Mouse (Mus musculus): ENCODE results near the gene Ftl1. TPM values are rescaled to one million over a fixed set of nuclear protein-coding genes. Genes with fewer than 3 reads are reported as not detected.
"Not testable (repeated sequence)": the region's sequence is repeated elsewhere in the genome, so short reads cannot be mapped to it uniquely, and the experiment has no call there.

Gene Ftl1
- total RNA-seq, 2 experiments from 2014 or later, result 960 to 2,156 TPM

DNA sequence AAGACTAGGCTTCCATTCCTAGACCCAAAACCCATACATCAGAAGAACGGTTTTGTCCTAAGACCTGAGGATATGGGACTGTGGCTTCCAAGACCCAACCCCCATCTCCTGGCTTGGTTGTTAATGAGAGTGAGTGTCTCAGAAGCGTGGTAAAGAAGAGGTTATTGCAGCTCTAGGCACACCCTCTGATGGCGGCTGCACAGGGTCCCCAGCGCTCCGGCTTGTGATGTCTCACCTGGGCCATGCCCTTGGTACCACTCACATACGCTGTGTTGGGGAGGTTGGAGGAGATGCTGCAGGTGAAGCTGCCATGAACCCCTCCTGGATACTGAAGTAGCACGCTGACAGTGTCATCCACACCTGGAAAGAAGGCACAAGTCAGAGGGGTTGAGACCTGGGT is 19.1 kb upstream of the Ftl1 start:
- no peak for ATAC-seq (replicated peaks; ENCODE audit: low FRiP score, poor library complexity, severe bottlenecking)

- ATAC-seq (replicated peaks; ENCODE audit: low FRiP score, poor library complexity, severe bottlenecking), result peak; percentile 84
These were observed 17.3 kb upstream of the Ftl1 start for GRCm38 (mm10) chr7:45477003-45477402.

GRCm38 (mm10) chr7:45476453-45476852 is 16.8 kb upstream of the Ftl1 start:
- ATAC-seq (replicated peaks; ENCODE audit: low FRiP score, poor library complexity, severe bottlenecking), result no peak

DNA sequence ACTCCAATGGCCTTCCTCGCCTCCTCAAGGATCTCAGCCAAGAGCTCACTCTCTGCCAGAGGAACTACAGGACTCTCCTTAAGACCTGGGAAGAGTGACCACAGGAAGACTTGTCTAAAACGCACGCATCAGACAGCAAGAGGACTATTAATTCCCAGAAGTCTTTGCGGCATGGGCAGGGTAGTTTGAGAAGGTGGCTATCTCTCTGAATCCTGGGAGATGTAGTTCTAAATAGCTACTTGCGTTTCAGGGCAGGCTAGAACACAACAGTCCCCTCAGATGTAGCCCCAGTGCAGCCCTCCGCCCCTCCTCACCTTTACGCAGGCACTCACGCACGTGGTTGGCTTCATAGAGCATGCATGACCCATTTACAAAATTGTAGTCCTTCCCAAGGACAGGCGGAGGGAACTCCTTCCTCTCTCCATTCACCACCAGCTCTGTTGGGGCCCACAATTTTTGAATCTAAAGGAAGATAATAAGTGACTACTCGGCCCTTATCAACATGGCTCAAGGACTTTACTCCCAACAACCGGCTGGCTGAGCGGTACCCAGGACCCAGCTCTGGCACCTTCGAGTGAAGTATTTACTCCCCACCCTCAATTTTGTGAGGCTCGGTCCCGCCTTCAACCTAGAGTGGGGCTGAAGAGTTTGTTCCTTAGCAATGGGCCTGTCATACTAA is 15.7 kb upstream of the Ftl1 start:
- no peak for ATAC-seq (replicated peaks; ENCODE audit: low FRiP score, poor library complexity, severe bottlenecking)

- ATAC-seq (replicated peaks; ENCODE audit: low FRiP score, poor library complexity, severe bottlenecking), result peak; percentile 72
These were observed 11.2 kb upstream of the Ftl1 start for GRCm38 (mm10) chr7:45470869-45471268.

DNA sequence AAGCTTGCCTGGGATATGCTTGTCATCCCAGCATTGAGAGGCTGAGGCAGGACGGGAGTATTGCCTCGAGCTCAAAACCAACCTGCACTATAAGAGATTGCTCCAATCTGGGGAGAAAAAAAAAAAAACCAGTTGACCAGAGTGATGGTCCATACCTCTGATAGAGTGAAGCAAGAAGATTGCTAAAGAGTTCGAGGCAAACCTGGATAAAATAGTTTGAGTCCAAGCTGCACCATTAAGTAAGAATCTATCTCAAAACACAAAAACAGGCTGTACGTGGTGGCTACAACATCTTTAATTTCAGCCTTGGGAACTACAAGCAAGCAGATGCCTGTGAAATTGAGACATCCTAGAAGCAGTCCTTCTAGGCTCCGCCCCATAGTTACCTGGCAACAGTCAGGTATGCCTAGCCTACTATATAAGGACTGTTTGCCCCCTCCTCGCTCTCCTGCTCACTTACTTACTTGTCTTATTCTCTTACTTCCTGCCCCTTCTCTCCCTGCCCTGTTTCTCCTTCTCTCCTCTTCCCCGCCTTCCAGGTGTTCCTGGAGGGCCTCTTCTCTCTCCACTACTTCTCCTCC is 7.5 kb upstream of the Ftl1 start:
- peak; percentile 37 for ATAC-seq (replicated peaks; ENCODE audit: low FRiP score, poor library complexity, severe bottlenecking)

DNA sequence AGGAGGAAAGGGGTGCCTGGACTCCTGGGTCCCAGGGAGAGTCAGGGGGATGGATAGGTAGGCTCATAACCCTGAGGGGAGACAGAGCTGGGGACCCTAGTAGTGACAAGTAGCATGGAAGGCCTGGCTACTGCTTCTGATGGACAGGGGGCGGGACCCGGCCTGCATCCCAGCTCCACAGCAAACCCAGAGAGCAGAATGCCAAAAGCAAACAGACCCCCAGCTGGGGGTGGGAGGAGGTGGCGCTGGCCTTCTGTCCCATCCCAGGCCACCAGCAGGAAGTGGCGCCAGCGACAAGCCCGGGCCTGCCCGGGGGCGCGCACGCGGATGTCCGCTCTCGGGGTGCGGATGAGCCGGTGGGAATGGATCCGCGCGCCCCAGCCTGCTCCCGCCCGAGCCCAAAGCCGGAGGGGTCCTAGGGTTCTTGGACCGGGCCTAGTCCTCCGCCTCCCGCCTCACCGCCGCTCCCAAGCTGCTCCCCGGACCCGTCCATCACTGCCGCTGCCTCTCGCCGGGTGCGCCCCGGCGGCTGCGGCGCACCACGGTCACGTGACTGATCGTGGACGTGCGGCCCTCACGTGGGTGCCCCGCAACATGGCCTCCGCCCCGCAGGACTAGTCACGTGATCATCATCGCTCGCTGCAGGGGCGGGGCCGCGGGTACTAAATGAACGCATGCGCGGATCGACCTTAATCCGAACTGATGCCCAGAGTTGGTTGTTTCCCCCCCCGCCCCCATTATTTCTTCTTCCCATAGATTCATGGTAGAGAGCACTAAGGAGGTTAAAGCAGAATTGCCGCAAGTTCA is 6.8 kb upstream of the Ftl1 start, which contains the start of gene Bax:
Bax (minus strand) TSS at position 616 of the 807 bp plus-strand sequence.
- ATAC-seq (replicated peaks; ENCODE audit: low FRiP score, poor library complexity, severe bottlenecking), result peak; percentile 88

DNA sequence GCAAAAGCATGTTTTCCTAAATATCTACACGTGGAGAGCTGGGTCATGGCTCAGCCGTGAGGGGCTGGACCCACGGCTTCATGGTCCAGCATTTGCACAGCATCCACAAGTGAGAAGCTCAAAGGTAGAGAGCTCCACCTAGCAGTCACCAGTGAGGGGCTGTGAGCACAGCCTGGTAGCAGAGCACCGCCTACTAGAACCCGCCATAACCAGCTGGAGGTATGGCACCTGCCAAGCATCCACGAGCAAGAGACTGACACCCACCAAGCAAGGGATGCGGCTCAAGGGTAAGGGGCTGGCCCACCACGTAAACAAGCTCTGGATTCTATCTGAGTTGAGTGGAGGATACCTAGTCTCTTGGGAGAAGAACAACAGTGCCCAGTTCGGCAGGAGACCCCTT is 5.9 kb upstream of the Ftl1 start:
- ATAC-seq (replicated peaks; ENCODE audit: low FRiP score, poor library complexity, severe bottlenecking), result no peak

- no peak for ATAC-seq (replicated peaks; ENCODE audit: low FRiP score, poor library complexity, severe bottlenecking)
These were observed 5.4 kb upstream of the Ftl1 start for GRCm38 (mm10) chr7:45465112-45465511.

GRCm38 (mm10) chr7:45463987-45464778 is 4.5 kb upstream of the Ftl1 start:
- ATAC-seq (replicated peaks; ENCODE audit: low FRiP score, poor library complexity, severe bottlenecking), result no peak

DNA sequence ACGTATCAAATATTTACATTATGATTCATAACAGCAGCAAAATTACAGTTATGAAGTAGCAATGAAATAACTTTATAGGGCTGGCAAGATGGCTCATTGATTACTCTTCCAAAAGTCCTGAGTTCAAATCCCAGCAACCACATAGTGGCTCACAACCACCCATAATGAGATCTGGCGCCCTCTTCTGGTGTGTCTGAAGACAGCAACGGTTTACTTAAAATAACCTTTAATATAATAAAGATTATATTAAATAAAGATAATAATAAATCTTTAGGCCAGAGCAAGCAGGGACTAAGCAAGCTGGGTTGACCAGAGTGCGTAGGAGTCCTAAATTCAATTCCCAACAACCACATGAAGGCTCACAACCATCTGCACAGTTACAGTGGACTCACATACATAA is 3.2 kb upstream of the Ftl1 start:
- ATAC-seq (replicated peaks; ENCODE audit: low FRiP score, poor library complexity, severe bottlenecking), result not testable (repeated sequence)

GRCm38 (mm10) chr7:45462325-45462724 is 2.6 kb upstream of the Ftl1 start:
- no peak for ATAC-seq (replicated peaks; ENCODE audit: low FRiP score, poor library complexity, severe bottlenecking)

DNA sequence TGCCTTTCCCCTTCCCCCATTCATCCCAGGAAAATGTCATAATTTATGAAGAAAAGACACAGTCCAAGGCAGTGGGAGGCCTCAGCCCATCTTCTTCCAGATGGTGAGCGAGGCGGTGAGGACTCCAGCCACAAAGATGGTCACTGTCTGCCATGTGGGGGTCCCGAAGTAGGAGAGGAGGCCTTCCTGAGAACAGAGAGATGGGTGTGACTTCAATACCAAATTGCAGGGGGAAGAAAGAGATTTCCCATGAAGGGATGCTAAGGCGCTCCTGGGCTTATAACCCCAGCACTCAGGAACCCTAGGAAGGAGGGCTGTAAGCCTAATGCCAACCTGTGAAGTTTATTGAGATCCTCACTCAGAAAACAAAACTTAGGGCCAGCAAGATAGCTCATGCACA is 2.1 kb upstream of the Ftl1 start:
- ATAC-seq (replicated peaks; ENCODE audit: low FRiP score, poor library complexity, severe bottlenecking), result no peak

GRCm38 (mm10) chr7:45461326-45461725 is 1.6 kb upstream of the Ftl1 start:
- ATAC-seq (replicated peaks; ENCODE audit: low FRiP score, poor library complexity, severe bottlenecking), result peak; percentile 31

GRCm38 (mm10) chr7:45460860-45461314 is 1.2 kb upstream of the Ftl1 start:
- ATAC-seq (replicated peaks; ENCODE audit: low FRiP score, poor library complexity, severe bottlenecking), result peak; percentile 81

DNA sequence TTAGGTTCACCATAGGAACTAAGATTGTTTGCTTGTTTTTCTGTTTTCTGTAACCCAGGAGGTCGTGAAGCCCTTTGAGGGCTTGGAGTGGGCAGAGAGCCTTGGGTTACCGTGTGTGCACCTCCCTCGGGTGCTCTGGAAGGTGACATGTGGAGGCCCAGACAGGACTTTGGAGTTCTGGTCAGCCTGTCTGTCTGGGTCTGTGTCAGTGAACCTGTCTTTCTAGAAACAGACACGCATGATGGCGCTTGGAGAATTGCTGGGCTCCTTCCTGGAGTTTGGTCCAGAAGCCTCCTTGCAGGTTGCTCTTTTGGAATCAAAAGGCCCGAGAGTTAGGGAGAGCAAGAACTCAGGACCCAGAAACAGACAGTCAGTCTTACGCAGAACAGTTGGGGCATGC is 693 bp upstream of the Ftl1 start:
- ATAC-seq (replicated peaks; ENCODE audit: low FRiP score, poor library complexity, severe bottlenecking), result peak; percentile 25

DNA sequence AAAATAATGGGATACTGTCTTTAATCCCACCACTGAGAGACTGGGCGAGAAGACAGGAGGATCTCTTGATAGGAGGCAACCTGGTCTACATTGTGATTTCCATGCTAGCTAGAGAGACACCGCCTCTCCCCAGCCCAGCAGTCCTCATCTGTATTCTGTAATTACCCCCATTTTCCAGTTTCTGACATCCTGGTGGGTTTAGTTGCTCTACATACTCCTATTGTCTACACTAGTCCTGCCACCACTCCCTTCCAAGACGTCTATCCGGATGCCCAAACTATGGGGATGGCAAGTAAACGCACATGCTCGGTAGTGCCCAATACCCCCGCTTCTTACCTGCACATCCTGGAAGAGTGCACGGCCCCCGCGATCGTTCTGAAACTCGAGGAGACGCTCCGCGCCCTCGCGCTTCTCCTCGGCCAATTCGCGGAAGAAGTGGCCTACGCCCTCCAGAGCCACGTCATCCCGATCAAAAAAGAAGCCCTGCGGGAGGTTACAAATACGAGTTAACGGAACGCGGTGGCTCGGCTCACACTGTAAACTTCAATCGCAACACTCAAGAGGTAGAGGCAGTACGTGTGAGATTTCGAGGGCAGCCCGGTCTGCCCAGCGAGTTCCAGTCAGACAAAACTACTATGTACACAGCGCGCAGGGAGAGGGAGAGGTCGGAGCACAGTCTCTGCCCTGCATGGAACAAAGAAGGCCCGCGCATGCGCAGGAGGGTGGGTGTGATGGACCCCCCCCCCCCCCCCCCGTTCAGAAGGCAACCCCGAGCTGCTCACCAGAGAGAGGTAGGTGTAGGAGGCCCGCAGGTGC is 728 bp downstream of the Ftl1 start:
- peak; percentile 23; the same call in 1 of the 2 replicates for ATAC-seq (replicated peaks; ENCODE audit: low FRiP score, poor library complexity, severe bottlenecking)

DNA sequence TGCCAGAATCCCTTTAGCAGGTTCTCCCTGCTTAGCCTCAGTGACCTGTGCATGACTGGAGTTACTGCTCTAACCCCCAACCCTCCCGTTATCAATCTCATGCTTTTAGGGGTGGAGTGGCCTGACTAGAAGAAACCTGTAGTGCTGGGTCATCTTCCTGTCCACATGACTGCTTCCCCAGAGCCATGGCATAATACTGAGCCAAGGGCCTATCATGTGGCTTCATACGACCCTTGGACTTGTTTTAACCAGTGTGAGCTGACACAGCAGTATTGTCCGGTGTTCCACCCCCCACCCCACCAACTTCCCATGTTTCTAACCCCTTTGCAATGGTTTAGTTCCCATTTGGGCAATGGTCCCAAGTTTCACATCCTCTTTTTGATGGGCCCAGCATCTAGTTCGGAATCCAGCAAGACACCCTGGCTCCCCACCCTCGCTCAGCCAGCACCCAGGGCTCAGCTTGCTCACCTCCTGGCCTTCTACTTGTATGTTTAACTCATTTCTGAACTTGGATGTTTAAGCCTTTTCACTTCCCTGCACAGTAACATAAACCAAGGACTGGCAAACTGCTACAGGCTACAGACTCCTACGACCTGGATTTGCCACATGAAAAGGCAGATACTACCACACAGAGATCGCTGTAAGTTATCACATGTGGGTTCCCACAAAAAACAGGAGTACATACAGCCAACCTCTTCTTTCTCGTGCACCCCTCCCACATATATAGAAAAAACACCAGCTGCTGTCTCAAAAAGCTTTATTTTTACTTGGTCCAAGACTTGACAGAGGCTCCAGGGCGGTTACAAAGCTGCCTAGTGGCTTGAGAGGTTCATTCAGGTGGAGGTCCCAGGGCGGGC is 2.3 kb downstream of the Ftl1 start:
- ATAC-seq (replicated peaks; ENCODE audit: low FRiP score, poor library complexity, severe bottlenecking), result no peak
